Mouse (Mus musculus) activated CD4-positive, CD25-positive, alpha-beta regulatory T cell, adult 4 months (primary cell): Measurements from ENCODE around the gene Wipi1. TPM values are rescaled to one million over a fixed set of nuclear protein-coding genes. Genes with fewer than 3 reads are reported as not detected.
A peak's percentile ranks its signal among the peaks of the same experiment; 100 is the strongest.
"Not testable (repeated sequence)": the region's sequence is repeated elsewhere in the genome, so short reads cannot be mapped to it uniquely, and the experiment has no call there.

ENCODE experiments used
- ATAC-seq: one replicate; pipeline ENCODE4 v1.8.0; 2017
- polyA plus RNA-seq, 2 experiments: library from polyadenylated mRNA; unstranded; fragments of 100-300 nt; shearing (Covaris generic); gene quantifications; one replicate each; pipeline ENCODE4 v1.2.1; 2017

Gene Wipi1
- polyA plus RNA-seq, 2 experiments from 2014 or later: 0.29 TPM; not detected in 1

DNA sequence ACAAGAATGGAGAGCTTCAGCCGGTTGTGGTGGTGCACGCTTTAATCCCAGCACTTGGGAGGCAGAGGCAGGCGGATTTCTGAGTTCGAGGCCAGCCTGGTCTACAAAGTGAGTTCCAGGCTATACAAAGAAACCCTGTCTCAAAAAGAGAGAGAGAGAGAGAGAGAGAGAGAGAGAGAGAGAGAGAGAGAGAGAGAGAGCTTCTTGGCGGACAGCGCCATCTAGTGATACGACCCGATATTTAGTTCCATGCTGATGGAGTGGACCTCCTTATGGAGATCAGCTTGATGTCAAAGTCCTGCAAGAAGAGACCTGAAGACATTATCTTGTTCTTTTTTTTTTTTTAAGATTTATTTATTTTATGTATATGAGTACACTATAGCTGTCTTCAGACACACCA, 7.3 kb upstream of the Wipi1 start:
- not testable (repeated sequence) for ATAC-seq

DNA sequence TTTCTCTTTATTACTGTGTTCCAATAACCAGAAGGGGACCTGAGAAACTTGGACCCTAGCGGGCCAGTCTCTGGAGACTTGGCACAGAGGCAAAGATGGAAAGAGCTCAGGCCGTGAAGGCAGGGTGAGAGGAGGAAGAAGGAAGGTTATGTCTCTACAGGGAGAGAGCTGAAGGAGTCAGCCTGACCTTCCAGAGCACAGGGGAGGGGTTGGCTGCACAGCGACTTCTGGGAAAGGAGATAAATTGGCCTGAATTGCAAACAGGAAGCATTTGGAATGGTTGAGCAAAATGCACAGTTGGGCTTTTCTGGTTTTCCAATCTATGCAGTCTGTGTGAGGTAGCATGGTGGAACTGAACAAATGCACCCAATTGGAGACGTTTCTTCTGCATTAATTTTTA, 5.0 kb upstream of the Wipi1 start:
- ATAC-seq: no peak

DNA sequence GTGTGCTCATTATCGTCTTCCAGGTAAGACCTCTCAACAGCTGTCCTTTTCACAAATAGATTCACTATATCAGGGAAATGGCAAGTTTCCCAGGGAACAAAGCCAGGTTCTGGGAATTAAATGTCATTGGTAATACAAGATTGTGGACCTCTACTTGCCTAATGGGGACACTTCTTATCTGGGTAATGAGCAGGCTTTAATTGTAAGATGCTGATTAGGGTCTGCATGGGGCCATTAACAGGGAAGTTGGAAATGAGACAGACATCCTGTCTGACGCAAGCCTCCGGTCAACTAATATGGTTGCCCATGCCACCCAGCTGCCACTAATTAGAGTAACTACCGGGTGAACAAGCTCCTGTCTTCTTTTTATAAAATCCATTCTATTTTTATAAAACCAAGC, 4.6 kb upstream of the Wipi1 start:
- ATAC-seq: no peak

DNA sequence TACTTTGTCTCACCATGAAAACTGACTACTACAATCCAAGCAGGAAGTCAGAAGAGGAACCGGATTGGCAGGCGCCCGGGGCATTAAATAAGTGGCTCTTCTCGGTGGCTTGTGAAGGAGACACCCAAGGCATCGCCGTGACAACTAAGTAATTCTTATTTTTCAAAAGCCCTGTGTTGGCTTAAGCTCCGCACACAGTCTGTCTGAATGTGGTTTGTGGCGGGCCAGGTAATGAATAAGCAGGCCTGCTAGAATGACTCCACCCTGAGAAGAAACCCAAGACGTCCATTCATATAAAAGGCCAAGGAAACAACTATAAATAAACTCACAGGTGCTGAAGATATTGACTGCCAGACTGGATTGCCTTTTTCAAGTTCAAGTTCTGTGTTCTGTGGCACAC, 3.5 kb upstream of the Wipi1 start:
- ATAC-seq: no peak

DNA sequence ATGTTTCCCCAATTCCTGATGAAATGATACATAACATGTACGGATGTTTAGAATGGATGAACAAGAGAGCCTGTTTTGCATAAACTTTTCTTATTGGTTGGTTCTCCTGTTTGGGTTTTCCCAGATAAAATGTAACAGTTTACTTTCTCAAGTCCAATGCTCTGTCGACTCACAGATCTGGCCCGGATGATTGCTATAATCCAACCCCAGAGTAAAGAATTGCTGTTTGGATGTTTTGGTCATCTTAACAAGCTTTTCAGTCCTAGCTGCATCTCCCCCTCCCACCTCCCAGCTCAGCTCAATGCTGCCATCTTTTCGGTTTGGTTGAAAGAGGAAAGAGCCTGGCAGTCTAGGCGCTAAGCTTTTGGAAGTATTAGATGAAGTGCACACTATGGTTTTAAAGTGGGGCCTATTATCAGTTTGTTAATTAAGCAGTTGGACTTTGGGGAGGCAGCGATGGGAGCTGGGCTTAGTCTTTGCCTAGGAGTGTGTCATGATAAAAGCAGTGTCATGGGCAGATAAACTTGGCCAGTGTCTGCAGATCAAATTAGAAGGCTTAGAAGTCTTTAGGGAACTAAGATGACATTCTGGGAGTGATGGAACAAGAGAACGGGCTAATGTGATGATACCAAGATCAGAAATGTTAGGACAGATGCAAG, 1.2 kb upstream of the Wipi1 start:
- no peak for ATAC-seq

DNA sequence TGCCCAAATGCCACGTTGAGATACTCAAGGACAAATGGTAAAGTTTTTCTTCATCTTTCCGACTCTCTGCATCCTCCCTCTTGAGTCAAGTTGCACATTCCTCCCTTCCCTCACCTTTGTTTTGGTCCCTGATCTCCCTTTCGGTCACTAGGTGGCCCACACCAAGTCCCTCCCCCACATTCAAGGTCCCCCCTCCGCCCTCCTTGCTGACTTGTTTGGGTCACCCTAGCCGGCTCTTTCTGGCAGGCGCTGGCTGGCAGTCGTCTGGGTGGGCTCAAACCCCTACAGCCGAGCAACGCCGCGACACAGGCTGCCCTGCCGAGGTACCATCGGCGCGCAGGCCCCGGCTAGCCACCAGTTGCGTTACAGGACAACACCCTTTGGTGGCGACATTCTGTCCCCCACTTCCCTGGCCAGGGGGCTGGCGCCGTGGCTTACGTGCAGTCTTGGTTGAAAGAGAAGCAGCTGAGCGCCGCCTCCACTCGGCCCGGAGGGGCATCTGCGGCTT, 918 bp downstream of the Wipi1 start:
- no peak for ATAC-seq

DNA sequence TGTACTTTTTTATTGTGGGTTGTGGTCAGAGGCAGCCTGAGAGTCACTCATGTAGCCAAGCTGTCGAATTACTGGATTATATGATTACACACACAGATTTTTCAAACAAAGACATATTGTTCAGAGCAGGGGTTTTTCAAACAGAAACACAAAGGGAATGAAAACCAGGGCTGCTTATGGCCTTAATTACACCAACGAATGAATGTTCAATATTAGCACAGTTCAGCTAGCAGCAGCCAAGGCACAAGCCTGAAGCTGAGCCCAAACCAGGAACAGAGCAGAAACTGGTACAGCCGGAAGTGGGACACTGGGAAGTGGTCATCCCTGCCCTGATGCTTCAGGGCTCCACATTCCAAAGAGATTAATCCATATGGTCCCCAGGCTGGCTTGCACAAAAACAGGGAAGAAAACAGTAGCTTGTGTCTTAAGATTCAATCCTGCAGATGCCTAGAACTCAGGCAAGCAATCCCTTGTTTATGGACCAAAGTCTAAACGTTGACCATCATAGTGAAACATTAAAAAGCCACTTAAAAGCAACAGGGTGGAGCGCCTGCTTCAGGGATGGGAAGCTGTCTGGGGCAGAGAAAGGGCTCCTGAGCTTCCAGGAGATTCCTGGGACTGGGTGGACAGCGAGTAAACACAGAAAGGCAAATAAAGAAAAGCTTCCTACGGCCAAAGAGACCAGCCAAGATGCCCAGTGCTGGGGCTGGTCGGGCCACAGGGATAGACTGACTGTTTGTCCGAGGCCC, 1.5 kb downstream of the Wipi1 start:
- no peak for ATAC-seq

DNA sequence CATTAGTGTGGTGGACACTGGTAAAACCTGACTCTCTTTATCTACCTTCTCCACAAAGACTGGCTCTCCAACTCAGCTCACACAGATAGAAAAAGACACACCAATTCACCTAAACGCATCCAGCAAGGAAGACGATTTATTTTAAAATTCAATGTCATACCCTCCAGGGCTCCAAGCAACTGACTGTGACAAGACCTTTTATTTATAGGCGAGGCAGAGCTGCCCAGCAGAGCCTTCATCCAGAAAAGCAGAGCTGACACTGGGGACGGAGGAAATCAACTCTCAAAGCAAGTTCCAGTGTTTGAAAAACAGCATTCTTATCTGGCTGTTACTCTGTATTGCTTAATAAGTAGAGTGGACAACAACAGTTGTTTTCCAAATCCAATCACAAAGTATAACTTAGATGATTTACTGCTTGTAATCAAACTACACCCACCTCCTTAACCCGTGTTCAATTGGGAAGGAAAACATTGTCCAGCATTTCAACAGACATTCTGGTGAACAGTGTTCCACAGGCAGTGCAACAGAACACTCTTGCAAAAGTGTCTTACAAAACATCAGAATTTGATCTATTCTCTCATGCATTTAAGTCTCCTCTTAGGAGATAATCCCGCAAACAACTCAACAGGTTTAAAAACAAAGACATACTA, 2.7 kb downstream of the Wipi1 start:
- ATAC-seq: no peak

DNA sequence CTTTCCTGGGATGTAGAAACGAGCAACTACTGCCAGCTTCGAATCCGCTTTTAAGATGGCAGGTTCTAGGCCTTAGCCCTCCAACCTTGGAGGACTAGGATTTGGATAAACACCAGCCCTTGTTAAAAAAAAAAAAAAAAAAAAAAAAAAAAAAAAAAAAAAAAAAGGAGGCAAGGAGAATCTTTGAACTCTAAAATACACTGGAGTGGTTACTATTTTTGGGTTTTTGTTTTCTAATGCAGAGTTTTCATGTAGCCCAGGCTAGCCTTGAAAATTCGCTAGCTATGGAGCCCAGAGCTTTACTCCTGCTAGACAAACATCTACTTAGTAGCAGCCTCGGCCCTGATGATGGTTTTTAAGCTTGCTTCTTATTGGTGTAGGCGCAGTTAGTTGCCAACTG, 4.2 kb downstream of the Wipi1 start:
- no peak for ATAC-seq

DNA sequence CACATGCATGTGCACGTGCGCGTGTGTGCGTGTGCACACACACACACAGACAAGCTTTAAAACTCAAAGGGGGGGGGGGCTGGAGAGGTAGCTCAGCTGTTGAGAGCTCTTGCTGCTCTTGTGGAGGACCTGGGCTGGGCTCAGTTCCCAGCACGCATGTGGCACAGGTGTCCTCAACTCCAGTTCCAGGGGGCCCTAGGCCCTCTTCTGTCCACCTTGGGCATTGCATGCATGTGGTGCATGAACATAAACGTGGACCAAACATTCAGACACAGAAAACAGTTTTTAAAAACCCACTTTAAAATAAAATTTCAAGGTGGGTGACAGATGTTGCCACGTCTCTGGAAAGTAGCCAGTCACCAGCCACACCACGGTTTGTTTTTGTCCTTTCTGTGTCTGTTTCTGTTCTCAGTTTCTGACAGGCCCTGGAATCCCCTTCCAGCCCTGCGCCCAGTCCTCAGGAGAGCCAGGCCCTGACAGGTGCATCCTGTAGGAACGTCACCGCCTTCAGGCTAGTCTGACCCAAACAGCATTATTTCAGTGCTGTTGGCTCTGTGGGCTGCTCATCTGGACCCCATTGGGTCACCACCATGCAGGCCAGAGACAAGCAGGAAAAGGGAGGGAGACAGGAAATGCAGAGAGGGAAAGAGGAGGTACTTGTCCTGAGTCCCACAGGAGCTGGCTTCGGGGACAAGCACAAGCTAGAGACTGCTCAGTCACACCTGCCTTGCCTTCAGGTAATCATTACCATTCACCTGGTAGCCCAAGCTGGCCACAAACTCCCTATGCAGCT, 12.8 kb downstream of the Wipi1 start:
- ATAC-seq: no peak

DNA sequence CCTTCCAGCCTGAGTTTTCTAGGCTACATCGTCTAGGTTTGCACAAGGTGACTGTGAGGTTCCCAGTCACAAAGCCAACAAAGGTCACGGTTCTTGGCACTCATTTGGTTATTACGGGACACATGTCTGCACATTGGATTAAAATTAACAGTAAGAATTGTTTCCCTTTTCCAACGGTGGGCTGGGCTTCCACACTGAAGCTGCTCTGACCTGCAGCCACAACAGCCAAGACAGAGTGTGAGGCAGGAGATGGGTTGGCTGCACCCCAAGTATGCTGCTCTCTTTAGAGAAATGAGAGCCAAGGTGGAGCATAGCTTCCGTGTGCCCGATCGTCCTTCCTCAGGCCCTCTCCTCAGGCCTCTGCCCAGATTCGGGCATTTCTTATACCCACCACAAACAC, 17.0 kb downstream of the Wipi1 start:
- no peak for ATAC-seq

DNA sequence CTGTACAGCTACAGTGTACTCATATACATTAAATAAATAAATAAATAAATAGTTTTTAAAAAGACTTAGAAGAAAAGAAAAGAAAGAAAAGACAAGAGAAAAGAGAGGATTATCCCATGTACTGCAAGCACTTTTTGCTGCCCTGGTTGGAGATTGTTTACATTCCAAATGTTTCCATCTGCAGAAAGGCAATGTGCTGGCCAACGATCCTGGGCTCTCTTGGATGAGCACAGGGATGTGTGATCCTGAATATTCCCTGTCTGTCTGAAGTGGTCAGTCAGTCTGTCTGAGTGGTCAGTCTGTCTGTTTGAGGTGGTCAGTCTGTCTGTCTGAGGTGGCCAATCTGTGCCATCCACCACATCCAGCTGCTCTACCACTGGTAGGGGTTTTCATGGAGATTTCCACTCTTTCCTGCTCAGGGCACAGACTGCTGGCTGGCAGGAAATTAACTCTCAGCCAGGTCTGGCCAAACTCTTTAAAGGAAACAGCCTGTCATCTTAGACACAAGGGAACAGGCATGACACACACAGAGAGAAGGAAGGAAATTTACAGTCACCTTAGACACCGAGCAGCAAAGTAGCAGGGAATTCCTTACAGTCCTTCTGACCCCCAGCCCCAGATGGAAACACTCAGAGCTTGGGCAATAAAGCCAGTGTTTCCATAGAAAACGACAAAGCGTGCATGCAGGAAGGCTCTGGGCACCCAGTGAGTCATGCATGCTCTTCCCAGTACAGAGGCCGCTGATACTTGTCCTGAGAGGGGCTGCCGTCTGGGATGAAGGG, 18.4 kb downstream of the Wipi1 start:
- ATAC-seq: no peak

DNA sequence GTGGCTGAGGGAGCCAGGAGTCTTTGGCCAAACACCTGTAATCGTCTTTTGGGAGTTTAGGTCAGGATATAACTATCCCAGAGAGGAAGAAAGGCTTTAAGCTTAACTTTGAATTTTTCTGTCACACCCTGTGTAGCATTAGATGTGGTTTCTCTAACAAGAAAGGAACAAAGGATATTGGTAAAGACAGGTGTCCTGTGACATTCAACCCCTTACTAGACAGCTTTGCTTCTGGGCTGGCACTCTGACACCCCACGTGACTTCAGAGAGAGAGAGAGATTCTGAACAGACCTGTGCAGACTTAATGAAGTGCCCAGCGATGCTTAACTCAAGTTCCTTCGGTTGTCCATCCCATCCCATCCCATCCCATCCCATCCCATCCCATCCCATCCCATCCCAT, 20.3 kb downstream of the Wipi1 start:
- peak; percentile 81 for ATAC-seq

DNA sequence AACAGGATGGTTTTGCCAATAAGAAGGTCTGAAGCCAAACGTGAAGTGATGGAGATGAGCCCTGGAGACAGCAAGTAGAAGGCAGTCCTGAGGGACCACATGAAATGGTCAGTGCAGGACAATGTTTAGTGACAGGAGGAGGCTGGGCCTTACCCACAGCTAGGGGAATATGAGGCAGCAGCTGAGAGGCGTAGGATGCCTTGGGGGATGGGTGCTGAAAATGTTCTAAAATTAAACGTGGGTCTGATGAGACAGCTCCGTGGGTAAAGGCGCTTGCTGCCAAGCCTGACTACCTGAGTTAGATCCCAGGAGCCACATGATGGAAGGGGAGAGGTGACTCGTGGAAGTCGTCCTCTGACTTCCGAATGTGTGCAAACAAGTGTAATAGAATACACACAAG, 21.8 kb downstream of the Wipi1 start:
- ATAC-seq: no peak

DNA sequence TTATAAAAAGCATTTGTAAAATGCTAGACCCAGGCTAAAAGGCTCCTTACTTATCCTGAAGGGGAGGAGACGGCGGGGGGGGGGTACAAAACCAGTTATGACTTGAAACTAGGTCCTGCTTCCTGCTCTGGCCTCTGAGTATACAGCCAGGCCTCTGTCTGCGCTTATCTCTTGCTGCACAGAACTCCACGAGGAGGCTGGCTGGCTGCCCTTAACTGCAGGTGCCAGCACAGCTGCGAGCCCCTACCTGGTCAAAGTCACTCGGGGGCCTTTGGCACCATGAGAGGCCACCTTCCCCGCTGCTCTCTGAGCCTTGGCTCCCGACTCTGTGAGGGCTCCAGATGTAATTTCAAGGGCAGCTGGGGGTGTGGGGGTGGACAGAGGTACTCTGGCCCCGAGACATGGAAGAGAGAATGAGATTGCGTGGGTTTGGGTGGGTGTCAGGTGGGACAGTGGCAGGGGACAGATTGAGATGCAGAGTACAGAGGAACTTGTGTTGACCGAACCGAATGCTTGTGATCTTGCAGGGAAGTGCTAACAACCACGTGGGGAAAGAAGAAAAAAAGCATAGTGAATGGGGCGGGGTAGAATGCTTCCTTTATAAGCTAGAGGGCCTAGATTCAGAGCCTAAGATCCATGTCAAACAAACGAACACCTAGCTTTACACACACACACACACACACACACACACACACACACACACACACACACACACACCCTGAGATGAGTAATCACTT, 24.0 kb downstream of the Wipi1 start:
- no peak for ATAC-seq

DNA sequence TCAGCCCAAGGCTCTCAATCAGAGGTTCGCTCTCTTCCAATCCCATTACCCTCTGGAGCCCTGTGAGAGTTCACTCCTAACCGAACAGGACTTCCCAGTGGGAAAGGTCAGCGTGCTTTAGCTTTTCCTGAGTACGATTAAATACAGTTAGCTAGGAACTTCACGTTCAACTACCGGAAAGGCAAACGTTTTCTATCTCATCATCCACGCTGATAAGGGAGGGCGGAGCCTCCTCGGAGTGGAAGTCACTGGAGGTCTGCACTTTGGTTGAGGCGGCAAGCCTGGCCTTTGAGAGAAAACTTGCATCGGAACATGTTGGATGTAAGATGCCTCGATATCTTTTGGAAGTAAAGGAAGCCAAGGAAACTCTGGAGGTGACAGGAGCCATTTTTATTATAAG, 24.7 kb downstream of the Wipi1 start:
- no peak for ATAC-seq

DNA sequence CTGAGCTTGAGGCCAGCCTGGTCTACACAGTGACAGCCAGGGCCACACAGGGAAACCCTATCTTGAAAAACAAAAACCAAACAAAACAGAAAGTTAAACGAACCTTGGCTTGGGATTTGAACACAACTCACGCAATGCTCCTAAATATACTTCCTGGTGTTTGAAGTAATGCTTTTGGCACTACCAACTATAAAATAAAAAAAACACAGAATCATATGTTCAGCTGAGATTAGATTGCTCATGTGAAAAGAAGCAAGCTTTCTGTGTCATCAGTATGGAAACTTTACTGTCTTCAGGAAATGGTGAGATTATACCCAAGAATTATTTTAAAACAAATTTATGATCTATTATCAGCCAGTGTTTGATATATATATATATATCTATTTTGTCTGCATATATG, 25.3 kb downstream of the Wipi1 start:
- no peak for ATAC-seq

DNA sequence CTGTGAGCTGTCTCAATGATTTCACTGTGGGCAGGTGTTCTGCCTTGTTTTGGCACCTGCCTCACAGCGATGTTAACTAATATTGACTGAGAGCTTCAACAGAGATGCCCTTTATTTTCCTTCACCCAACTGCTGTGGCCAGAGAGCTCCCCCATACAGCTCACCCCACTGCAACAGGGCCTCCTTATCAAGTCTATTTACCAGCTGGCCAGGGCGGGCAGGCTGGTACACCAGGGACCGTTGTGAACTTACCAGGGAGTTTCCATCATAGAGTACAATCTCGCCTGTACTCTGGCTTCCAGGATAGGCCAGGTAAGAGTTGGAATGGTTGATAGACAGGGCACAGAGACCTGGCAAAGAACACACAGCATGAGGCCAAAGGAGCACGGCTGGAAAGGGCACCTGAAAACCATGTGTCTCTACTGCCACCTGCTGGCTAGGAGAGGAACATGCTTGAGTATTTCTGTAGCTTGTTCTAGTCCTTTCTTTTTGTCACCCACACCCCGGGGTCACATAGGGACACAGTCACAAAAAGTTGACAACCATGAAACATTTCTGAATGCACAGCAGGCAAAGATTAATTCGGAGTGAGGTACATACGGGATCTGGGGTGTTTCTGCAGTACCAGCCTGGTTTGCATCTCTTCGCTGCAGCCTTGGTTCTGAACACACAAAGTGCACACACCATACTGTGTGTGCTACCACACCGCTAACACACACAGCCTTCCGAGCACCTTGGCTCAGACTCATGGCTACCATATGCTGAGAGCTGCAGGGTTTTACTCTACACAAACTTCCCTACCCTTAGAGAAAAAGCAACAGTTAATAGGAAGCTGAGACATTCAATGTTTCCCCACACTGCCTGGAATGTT, 26.7 kb downstream of the Wipi1 start:
- peak; percentile 73 for ATAC-seq

DNA sequence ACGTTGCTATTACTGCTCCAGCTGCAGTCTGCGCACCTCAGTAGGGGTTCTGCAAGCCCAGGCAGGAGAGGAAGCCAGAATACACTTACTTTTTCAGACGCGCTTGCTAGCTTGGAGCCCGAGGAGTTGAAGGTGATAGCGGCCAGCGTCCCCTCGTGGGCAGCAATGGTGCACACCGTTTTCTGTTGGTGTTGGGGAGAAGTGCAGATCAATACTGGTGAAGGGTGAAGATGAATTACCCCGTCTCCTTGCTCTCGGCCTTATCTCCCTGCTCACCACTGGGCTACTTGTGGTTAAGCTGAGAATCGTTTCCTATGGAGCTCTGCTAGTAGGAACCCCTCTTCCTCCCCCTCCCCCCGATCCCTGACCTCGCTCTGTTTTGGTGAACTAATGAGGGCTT, 27.8 kb downstream of the Wipi1 start:
- no peak for ATAC-seq

DNA sequence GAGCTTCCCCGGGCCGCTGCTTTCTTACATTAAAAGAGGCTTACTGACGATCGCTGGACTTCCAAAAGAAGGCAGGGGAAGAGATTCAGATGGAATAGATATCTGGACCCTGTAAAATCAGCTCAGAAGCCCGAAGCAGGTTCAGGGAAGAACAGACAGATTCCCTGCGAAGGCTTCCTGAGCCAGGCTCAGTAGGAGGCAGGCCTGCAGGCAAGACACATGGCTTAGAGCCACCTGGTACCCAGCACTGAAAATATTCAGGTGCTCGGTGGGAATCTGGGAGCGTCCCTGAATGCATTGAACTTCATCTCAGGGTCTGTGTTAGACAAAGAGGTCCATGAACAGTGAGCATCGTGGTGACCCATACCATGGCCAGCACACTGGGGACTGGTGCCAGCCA, 31.8 kb downstream of the Wipi1 start:
- ATAC-seq: no peak
